Mouse (Mus musculus) adrenal gland, postnatal 14 days (tissue): Measurements from ENCODE around the gene Kpna6. TPM values are rescaled to one million over a fixed set of nuclear protein-coding genes. Genes with fewer than 3 reads are reported as not detected.
"Not testable (repeated sequence)": the region's sequence is repeated elsewhere in the genome, so short reads cannot be mapped to it uniquely, and the experiment has no call there.

Source experiments
- DNase-seq: peaks from one replicate; pipeline ENCODE4 v3.0.0; 2021; ENCODE audit warnings: mixed read lengths
- long read RNA-seq, 2 experiments: library from polyadenylated mRNA; stranded (forward); transcript quantifications; one replicate each; pipeline ENCODE4 v2.0.0; 2021
- total RNA-seq: library from RNA; stranded (reverse); gene quantifications from 2 replicates; pipeline ENCODE4 v1.2.3, GENCODE M21; 2021

The Kpna6 gene
- 80.6 and 81.7 TPM in 2 replicates for total RNA-seq
- long read RNA-seq, experiment 1, full-length matches to known transcripts, result 7 of 15 reads
- long read RNA-seq, experiment 1, partial matches to known transcripts, result 1 of 15 reads
- long read RNA-seq, experiment 1, other reads (novel, unspliced or antisense), result 7 of 15 reads
- long read RNA-seq, experiment 2, full-length matches to known transcripts, result 6 of 13 reads
- long read RNA-seq, experiment 2, partial matches to known transcripts, result 1 of 13 reads
- long read RNA-seq, experiment 2, other reads (novel, unspliced or antisense), result 6 of 13 reads

DNA sequence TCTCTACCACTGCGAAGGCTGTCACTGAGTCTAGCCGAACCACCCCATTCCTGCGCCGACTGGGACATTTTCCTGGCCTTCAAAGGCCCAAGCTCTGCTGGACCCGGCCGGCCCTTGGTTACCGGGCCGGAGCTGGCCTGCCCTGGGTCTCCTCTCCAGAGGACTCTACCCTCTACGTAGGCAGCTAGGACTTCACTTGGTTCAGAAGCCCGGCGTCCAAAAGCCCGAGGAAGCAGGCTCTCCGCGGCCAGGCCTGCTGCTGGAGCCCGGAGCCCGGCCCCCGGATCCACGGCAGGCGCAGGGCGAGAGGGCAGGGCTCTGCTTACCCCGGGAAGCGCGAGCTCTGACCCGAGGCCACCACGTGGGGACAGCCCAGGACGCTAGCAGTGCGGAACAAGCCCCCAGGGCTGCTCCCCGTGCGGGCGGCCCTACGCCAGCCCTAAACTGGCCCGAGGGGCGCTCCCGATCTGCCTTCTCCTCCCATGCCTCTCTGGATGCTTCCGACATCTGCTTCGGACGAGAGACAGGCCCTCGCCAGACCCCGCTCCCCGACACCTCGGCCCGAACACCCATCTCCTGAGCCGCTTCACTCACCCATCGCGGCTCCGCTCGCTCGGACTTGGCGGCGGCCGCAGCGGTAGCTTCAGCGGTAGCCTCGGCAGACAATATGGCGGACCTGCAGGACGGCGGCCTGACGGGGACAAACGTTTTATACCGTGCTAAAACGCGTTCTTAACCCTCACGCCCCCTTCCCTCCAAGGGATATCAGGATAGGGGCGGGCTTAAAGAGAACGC, at the start of gene Kpna6:
Kpna6 (minus strand) TSS at position 685 of the 795 bp plus-strand sequence.
- peak; percentile 95 for DNase-seq

DNA sequence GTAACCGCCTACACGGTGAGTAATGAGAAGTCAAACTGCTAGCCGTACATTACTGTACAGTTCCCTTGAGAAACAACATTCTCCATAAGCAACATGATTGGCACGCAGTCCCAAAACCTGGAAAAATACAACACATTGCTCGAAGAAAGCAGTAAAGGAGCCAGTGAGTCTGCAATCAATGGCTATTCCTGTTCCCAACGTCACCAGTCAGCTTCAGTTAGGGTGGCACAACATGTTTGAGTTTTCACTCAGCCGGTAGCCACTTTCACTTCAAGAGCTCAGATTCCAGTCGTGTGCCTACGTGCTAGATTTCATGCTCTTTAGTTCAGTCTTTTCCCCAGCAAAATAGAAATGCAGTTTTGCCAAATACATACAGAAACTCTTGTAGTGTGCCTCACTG, 43.7 kb upstream of the Kpna6 start:
- DNase-seq, result no peak

DNA sequence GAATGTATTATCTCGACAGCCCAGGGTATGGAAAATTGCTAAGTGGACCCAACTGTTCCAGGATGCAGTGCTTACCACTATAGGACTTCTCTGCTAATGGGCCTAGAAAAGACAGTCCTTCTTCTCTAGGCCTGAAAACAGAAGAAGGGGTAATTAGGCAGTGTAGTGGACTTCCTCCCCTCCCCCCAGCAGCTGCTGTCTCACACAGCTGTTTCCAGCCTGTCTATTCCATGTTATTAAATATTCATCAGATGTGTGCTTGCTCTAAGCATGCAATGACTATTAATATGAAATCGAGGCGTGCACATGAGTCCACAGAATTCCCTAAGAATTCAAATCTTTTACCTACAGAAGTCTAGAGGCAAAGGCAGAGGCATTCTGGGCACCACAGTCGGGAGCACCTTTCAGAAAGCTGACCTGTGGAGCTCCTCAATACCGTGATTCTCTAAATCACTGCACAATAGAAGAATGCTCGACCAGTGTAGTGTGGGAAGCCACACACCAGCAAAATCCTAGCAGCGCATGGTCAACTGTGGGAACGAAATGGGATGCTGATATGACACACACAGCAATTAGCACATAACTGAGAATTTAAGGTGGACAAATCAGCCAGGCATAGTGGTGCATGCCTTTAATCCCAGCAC, 37.0 kb upstream of the Kpna6 start:
- no peak for DNase-seq

DNA sequence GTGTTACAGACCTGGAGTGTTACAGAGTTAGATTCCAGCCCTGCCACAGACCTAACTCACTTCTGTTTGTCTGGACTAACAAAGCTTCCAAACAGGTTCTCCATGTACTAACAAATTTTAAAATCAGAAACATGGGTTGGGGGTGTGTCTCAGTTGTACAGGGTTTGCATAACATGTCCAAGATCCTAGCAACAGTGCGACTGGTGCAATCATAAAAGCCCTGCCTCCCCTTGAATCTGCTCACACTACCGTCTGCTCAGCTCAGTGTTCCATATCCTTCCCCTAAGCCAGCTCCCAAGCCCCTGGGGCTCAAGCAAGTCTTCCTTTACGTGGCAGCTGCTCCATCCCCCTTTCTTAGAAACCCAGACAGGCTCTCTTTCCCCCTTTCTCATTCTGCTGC, 34.2 kb upstream of the Kpna6 start:
- no peak for DNase-seq

DNA sequence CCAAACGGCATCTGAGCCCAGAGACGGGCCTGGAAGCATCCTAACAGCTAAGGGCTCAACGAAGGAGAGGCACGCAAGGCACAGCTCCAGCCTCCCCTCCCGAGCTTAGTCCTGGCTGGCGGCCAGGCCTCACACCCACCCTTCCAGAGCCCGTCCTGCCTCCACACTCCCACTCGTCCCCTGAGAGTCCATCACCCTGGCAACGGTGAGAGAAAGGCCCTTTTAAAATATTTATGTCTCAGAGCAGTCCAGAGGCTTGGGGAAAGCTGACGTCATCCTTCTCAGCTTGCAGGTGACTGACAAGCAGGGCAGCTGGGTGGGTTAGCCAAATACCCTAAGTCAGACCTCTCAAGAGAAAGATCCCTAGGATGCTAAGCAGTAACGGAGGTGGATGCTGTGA, 29.9 kb upstream of the Kpna6 start:
- peak; percentile 42 for DNase-seq

DNA sequence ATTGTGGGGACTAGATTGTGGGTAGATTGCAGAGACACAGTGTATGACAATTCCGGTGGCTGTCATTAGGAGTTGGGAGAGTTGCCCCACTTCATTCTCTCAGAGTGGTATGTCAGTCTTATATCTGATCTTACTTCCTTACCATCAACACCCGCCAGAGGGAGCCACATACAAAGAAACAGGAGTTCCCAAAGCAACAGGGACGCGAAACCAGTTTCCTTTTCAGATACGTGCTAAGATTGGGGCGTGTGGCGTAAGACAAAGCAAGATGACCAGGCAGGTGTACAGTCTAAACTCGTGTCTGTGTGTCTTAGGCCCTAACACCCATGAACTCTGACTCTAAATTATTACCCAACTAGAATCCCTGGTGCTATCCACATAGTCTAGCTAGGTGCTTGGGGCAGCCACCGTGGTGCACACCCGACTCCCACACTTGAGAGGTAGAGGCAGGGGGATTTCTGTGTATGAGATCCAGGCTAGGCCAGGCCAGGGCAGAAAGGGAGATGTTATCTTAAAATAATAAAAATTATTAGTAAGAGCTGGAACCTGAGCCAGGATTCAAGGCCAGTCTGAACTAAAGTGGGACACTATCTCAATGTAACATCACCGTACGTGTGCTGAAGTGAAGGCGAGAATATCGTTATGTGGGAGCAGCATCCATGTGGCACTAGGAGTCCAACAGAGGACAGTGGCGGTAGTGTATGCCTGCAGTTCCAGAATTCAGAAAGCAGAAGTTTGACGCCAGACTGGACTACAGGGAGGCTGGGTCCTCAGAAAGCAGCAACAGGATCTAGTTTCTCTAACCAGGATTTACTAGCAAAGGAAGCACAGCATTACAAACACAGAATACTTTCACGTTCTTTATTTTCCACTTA, 29.2 kb upstream of the Kpna6 start:
- peak; percentile 93 for DNase-seq

DNA sequence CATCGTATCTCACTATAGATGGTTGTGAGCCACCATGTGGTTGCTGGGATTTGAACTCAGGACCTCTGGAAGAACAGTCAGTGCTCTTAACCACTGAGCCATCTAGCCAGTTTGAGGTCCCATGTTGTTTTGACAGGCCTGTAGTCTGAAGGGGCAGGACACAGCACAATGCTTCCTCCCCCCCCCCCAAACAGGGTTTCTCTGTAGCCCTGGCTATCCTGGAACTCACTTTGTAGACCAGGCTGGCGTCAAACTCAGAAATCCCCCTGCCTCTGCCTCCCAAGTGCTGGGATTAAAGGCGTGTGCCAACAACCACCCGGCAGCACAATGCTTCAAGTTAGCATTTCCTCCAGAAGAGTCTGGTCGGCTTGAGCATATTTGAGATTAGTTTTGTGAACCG, 28.1 kb upstream of the Kpna6 start:
- not testable (repeated sequence) for DNase-seq

DNA sequence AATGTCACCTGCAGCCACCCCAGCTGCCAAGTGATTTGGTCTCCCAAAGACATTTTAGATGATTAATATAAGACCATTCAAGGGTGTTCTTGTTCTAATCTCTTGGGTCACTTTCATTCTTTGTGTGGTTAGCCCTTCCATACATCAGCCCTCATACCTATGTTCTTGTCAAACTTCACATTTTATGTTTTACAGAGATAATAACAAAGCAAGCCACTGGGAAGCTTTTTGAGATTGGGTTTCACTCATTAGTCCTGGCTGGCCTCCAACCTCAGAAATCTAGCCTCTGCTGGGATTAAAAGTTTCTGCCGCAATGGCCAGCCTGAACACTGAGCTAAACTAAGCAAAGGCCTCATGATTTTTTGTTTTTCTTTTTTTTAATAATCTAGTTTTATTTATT, 27.6 kb upstream of the Kpna6 start:
- DNase-seq, result no peak

DNA sequence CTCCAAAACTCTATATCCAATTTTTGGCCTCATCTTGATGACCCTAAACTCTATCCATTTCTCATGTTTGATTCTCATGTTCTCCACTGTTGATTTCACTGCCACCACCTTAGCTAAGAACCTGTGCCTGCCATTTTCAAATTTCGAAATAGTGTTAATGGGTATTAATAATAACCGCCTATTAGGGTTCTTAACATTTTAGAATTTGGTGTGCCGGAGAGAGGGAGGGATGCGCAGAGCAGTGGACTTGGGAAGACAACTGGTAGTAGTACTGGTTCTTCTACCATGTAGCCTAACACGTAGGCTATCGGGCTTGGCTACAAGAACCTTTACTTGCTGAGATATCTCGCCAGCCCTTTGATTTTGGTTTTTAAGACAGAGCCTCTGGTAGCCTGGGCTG, 24.6 kb upstream of the Kpna6 start:
- DNase-seq, result no peak

DNA sequence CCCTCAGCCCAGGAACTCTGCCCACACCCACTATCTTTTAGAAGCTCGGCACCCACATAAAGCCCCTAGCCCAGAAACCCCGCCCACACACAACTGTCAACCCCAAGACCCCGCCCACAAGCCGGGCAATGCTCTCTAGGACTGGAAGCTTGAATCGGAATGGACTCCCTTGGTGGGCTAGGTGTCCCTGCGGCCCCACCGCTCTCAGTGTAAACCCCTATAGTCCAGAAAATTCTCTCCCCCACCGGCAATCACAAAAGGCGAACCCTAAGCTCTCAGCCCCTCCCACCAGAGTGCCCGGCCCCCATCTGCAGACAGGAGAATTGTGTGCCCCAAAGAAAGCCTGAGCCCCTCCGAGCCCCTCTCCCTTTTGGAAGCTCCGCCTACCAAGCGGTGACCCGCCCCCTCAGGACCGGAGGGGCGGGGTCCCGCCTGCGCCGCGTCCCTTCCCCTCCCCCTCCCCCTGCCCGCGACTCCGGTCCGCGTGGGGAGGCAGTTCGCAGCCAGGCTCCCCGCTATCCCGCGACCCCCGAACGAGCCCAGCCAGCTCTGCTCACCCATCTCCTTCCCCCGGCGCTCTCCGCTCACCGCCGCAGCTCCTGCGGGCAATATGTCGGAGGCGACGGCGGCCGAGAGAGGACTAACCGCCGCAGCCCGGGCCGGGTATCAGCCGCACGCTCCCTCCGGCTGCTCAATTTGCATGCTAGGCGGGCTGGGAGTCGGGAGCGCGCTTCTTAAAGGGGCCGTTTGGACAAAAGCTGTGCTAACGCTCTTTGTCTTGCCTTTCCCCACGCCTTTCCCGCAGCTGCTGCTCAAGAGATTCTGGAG, 23.8 kb upstream of the Kpna6 start, which contains the start of gene Tmem39b:
Tmem39b (minus strand) TSS at position 681 of the 828 bp plus-strand sequence.
- DNase-seq, result peak; percentile 95

DNA sequence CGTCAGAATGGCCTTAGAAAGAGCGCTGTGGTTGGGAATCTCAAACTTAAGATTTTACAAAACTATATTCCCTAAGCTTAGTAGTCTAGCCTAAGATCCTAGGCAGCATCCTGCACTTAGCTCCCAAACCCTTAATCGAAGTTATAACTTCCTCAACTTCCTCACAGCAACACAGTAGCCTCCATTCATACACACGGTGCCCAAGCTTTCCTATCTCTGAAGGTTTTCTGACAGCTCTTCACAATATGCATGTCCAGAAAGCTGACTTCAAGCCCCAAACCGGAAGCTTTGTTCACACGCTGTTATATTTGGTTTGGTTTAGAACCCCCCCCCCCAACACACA, 23.2 kb upstream of the Kpna6 start:
- DNase-seq, result no peak

DNA sequence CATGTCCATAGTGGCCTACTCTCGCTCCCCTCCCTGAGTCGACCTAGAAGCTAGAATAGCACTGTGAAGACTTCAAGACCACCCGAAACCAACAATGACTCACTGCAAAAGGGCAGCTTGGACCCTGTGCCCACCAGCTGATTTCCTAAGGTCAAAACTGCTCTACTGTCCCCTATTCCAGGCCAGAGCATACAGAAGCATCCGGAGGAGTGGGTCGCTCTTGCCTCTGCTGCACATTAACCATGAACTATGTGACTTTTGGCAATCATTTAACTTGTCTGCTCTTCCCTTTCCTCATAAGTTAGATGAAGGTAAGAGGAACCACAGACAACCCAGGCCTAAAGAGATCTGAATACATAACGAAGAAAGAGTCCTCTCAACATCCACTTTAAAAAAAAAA, 12.0 kb upstream of the Kpna6 start:
- no peak for DNase-seq

DNA sequence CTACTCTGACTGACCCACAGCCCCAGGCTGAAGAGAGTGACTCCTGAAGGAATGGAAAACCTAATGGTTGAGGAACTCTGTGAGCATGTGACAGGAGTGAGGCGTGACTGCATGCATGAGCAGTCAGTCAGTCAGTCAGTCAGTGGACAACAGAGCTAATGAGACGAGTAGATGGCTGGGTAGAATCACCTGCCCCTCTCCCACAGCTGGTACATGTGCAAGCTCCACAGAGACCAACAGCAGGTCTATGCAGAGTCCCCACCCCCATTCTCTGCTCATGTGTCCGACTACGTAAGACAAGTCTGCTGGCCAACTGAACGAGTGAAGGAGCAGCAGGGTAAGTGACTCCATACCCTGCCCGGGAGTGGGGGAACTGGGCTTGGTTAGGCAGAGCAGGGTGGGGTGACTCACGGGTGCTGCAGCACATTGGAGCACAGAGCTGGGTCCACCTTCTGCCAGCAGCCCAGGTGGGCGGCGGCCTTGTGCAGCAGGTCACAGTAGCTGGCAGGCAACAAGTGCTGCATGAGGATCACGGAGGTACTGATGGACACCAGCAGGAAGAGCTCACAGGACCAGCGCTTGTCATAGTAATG, 11.4 kb upstream of the Kpna6 start:
- DNase-seq, result no peak

DNA sequence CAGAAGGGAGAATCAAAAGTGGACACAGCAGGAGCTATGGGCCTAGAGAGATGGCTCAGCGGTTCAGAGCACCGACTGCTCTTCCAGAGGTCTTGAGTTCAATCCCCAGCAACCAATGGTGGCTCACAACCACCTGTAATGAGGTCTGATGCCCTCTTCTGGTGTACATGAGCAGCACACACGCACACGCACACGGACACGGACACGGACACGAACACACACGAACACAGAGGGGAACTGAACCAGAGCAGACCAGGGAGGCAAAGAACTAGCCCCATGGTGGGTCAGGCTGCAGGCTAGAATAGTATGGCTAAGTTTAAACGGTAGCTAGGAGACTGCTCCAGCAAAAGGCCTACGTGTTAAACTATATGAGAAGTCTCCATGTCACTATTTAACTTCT, 9.3 kb upstream of the Kpna6 start:
- no peak for DNase-seq

DNA sequence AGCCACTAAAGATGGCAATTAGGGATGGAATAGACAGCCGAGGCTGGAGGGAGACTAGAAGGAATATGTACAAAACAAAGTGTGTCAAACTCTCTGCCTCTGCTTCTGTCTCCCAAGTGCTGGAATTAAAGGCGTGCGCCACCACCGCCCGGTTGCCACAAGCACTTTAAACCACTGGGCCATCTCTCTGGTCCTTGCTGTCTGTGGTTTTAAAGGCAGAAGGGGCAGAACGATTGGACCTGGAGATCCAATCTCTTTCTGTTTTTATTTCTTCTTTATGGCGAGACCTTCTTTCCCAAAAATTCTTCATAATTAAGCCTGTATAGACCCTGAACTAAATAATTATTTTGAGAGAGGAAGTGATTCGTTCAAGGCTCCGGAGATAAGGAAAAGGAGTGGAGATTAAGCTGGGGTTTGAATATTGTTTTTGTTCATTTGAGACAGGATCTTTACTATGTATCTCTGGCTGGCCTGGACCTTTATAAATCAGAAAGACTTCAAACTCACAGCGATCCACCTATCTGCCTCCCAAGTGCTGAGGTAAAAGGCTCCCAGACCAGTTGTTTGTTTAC, 397 bp upstream of the Kpna6 start:
- no peak for DNase-seq

DNA sequence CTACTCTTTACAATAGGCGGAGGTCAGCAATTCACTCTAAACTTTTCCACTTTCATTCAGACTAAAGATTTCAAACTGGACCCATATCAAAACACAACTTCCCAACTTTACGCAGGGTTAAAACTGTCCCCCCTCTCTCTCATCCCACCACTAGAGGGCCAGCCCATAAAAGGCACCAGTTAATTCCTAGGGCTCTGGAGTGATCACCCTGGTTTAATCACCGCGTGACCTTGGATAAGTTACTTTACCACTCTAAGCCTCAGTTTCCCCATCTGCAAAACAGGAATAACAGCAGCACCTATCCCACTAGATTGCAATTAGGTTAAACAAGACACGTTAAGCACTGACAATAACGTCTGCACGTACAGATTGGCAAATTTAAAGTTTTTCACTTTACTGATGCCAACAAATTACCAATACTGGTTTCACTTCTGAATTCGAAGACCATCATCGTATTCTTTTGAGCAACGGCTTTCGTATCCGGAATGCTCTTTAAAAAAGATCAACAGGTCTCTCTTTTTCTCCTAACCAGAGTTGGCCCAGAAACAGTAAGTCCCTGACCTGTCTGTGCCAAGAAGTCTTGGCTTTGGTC, 980 bp downstream of the Kpna6 start:
- peak; percentile 76 for DNase-seq

DNA sequence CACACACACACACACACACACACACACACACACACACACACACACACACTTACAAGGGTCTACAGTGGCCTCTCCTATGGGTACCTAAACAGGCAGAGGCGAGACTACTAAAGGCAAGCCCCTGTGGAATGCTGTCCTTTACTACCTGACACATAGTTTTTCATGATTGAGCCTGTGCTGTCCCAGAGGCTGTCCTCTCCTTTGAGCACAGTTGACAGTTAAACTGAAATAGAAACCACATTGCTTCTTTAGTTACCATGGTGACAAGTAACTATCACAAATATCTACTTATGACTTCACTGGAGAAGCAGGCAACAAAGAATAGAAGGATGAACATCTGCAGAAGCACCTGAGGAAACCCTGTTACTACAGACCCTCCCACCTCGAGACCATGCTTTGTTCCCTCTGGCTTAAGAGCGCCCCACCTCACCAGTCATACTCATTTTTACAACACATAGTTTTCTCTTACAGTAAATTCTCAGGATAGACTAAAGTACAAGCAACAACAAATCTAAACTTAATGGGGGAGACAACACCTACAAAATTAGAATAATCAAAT, 10.2 kb downstream of the Kpna6 start:
- DNase-seq, result no peak

DNA sequence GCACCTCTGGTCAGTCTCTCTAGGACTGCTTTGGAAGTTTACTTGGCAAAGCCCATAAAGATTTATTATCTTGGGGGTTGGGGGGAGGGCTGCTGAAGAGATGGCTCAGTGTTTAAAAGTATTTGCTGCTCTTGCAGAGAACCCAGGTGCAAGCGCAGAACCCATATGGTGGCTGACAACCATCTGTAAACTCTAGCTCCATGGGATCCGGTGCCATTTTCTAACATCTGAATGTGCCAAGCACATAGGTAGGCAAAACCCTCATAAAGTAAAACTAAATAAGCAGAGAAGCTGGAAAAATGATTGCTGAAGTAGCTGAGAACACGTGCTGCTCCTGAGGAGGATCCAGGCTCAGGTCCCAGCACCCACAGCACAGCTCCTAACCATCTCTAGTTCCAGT, 11.0 kb downstream of the Kpna6 start:
- no peak for DNase-seq

DNA sequence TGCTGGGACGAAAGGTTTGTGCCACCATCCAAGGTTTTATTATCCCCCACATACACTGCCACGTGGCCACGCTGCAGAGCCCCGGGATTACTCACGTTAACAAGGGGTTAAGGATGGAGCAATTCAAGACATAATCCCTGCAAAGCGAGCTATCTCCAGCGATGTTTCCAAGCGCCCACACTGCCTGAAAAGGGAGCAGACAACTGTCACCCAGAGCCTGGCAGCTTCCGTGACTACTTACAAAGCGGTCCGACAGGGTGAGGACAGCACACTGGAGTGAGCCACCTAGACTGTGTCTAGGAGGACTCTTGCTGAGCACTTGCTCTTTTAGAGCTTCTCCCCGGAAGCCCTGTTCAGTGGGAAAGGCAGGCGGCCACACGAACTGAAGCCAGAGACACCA, 17.8 kb downstream of the Kpna6 start:
- no peak for DNase-seq

DNA sequence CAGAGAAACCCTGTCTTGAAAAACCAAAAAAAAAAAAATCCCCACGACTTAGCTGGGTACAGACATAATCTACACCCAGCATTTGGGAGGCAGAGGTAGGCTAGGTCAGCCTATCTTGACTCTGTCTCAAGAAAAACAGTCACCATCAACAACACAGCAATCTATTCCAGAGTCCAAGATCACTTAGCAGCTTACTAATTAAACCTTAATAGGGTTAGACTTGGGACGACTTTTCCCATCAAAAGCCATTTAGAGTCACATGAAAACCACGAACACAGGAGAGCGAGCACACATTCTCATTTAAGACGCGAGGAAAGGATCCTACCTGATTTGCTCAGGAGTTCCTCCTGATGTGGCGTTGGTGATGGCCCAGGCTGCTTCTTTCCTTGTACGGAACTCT, 22.2 kb downstream of the Kpna6 start:
- no peak for DNase-seq
